ENCODE assay signal across 15 mouse cellular contexts in the genomic region with DNA sequence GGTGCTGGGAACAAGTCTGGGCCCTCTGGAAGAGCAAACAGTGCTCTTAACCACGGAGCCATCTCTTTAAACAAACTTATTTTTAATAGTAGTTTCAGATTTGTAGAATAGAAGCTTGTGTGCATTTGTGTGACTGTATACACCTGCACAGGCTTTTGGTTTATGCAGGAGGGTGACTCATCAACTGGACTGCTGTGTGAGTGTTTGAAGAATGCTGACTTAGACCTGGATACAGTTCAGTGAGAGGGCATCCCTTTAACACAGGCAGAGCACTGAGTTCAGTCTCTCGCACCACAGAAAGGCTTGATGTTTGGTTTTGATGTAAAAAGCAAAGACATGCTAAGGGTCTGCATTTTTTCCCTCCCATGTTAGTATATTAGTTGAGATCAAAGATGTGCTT.
"Had no signal": no experiment of that assay in that cellular context is flagged by ENCODE, and none has a peak within 500 bp of the region (broad histone marks: within the 10 kb centered on the region; RNA-seq: fewer than 3 reads in every experiment).

No protein-coding gene starts in this region.

- DNase-seq: retina, postnatal 1 day; right cerebral cortex, adult 18-20 months; right cerebral cortex, postnatal 14 days; right cerebral cortex, postnatal 25 days; right cerebral cortex, postnatal 4 days; spleen, adult 18-20 months; thymus, adult 18-20 months; thymus, adult 2 months; thymus, postnatal 14 days; thymus, postnatal 25 days; thymus, postnatal 36 days; thymus, postnatal 4 days had no signal

- H3K4me1 ChIP-seq: neural tube, embryonic 13.5 days; neural tube, embryonic 15.5 days; stomach, embryonic 15.5 days had no signal

- H3K27ac ChIP-seq: neural tube, embryonic 13.5 days; neural tube, embryonic 15.5 days; stomach, embryonic 15.5 days had no signal

- H3K9me3 ChIP-seq: neural tube, embryonic 13.5 days; neural tube, embryonic 15.5 days; stomach, embryonic 15.5 days had no signal

- H3K4me2 ChIP-seq: neural tube, embryonic 13.5 days; neural tube, embryonic 15.5 days; stomach, embryonic 15.5 days had no signal

- H3K4me3 ChIP-seq: neural tube, embryonic 13.5 days; neural tube, embryonic 15.5 days; stomach, embryonic 15.5 days had no signal

- H3K27me3 ChIP-seq: neural tube, embryonic 13.5 days; neural tube, embryonic 15.5 days; stomach, embryonic 15.5 days had no signal

- H3K9ac ChIP-seq: neural tube, embryonic 13.5 days; neural tube, embryonic 15.5 days; stomach, embryonic 15.5 days had no signal
